In the genomic region with DNA sequence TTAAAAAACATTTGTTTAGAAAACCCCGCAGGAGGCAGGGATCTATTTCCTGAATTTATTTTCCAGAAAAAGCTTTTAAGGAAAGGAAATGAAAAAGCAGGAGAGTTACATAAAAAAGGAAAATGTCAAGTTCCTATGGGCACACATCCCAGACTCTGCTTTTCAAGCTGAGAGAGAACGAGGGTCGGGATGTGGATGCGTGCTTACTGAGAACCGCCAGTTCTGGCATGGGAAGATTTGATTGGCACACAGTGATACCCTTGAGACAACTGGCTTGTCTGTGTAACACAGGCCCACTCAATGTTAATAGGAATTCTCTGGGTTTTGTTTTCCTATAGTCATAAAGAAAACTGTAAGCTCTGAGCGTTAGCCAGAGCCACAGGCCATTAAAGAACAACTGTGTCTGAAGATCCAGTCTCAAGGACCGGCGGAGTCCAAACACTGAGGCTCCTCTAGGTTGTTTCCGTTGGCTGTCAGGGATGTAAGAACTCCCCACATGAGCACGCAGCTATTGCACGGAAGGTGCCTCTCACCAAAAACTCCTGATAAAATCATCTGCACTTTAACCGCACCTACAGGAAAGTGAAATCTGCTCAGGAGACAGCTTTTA, we compare ENCODE assay signal across 14 mouse cellular contexts. TPM values are rescaled to one million over a fixed set of nuclear protein-coding genes. Genes with fewer than 3 reads are reported as not detected.
A peak's percentile ranks its signal among the peaks of the same experiment; 100 is the strongest.
DNase-seq lines count a peak whose midpoint lies in the region; ATAC-seq and TF ChIP-seq lines count a peak whose summit lies in the region.
"Had no signal": no experiment of that assay in that cellular context is flagged by ENCODE, and none has a peak within 500 bp of the region (broad histone marks: within the 10 kb centered on the region; RNA-seq: fewer than 3 reads in every experiment).

No protein-coding gene starts in this region.

- ATAC-seq in hindbrain, embryonic 15.5 days (ENCODE audit: low FRiP score, low read depth), result no peak
- no peak for ATAC-seq in hindbrain, embryonic 11.5 days (ENCODE audit: low FRiP score)
- peak; percentile 55; the same call in 1 of the 2 replicates for ATAC-seq in lung, embryonic 16.5 days (ENCODE audit: low read depth)
- no peak for ATAC-seq in intestine, embryonic 15.5 days
- ATAC-seq in stomach, embryonic 15.5 days (ENCODE audit: insufficient read depth, low FRiP score, low read depth), result no peak
- ATAC-seq: liver, postnatal 0 days had no signal

- no peak overlapping the region for H3K4me3 ChIP-seq in hindbrain, embryonic 15.5 days
- H3K4me3 ChIP-seq in hindbrain, embryonic 11.5 days (ENCODE audit: low read depth, low read length), result no peak overlapping the region
- H3K4me3 ChIP-seq in lung, embryonic 16.5 days (ENCODE audit: low read length), result no peak overlapping the region
- H3K4me3 ChIP-seq in lung, adult 2 months (replicated peaks; ENCODE audit: extremely low read depth, low read depth, low read length), result no peak overlapping the region
- no peak overlapping the region for H3K4me3 ChIP-seq in intestine, embryonic 15.5 days (replicated peaks)
- no peak overlapping the region for H3K4me3 ChIP-seq in stomach, embryonic 15.5 days (replicated peaks)
- H3K4me3 ChIP-seq in heart, embryonic 10.5 days, result no peak overlapping the region
- H3K4me3 ChIP-seq: embryonic facial prominence, embryonic 12.5 days; heart, embryonic 13.5 days had no signal

- no peaks in the 10 kb centered on the region for H3K27me3 ChIP-seq in hindbrain, embryonic 15.5 days
- no peaks in the 10 kb centered on the region for H3K27me3 ChIP-seq in hindbrain, embryonic 11.5 days (ENCODE audit: control insufficient read depth, insufficient read depth, low read length)
- no peaks in the 10 kb centered on the region for H3K27me3 ChIP-seq in lung, embryonic 16.5 days (ENCODE audit: control insufficient read depth, insufficient read depth, low read depth, low read length)
- H3K27me3 ChIP-seq in intestine, embryonic 15.5 days (replicated peaks), result no peaks in the 10 kb centered on the region
- H3K27me3 ChIP-seq in stomach, embryonic 15.5 days (replicated peaks), result no peaks in the 10 kb centered on the region
- H3K27me3 ChIP-seq in heart, embryonic 10.5 days (ENCODE audit: insufficient read depth, poor library complexity, severe bottlenecking), result 0 out of 2 replicates have a peak, but pooled peaks cover 12% of the 10 kb centered on the region
- H3K27me3 ChIP-seq: embryonic facial prominence, embryonic 12.5 days; heart, embryonic 13.5 days had no signal

- 49% methylated on average over 12 of the region's 12 CpGs for WGBS in hindbrain, embryonic 15.5 days
- 77% methylated on average over 12 of the region's 12 CpGs for WGBS in hindbrain, embryonic 11.5 days
- WGBS in lung, embryonic 16.5 days, result 43% methylated on average over 12 of the region's 12 CpGs
- WGBS in lung, adult 2 months, result 50% methylated on average over 12 of the region's 12 CpGs
- 46% methylated on average over 12 of the region's 12 CpGs for WGBS in intestine, embryonic 15.5 days
- WGBS in stomach, embryonic 15.5 days, result 53% methylated on average over 12 of the region's 12 CpGs
- WGBS in heart, embryonic 10.5 days, result 79% methylated on average over 12 of the region's 12 CpGs

- H3K36me3 ChIP-seq in hindbrain, embryonic 15.5 days, result no peaks in the 10 kb centered on the region
- H3K36me3 ChIP-seq in hindbrain, embryonic 11.5 days (ENCODE audit: control insufficient read depth, insufficient read depth, low read length), result no peaks in the 10 kb centered on the region
- H3K36me3 ChIP-seq in lung, embryonic 16.5 days (ENCODE audit: control insufficient read depth, insufficient read depth, low read length), result no peaks in the 10 kb centered on the region
- H3K36me3 ChIP-seq in intestine, embryonic 15.5 days, result no peaks in the 10 kb centered on the region
- no peaks in the 10 kb centered on the region for H3K36me3 ChIP-seq in stomach, embryonic 15.5 days
- no peaks in the 10 kb centered on the region for H3K36me3 ChIP-seq in heart, embryonic 10.5 days
- H3K36me3 ChIP-seq: embryonic facial prominence, embryonic 12.5 days; heart, embryonic 13.5 days had no signal

- DNase-seq in hindbrain, embryonic 11.5 days (ENCODE audit: low spot score), result no peak
- no peak for DNase-seq in lung, adult 2 months
- no peak for DNase-seq in heart, embryonic 10.5 days (ENCODE audit: low spot score)
- DNase-seq: adrenal gland, postnatal 25 days; cerebellum, adult 8-10 months; kidney, adult 8-10 months; liver, postnatal 0 days; thymus, postnatal 36 days had no signal

- H3K9ac ChIP-seq in hindbrain, embryonic 15.5 days, result no peak overlapping the region
- H3K9ac ChIP-seq in hindbrain, embryonic 11.5 days (ENCODE audit: low read depth, low read length), result no peak overlapping the region
- H3K9ac ChIP-seq in lung, embryonic 16.5 days (ENCODE audit: low read length), result no peak overlapping the region
- H3K9ac ChIP-seq in intestine, embryonic 15.5 days, result no peak overlapping the region
- no peak overlapping the region for H3K9ac ChIP-seq in stomach, embryonic 15.5 days
- H3K9ac ChIP-seq: embryonic facial prominence, embryonic 12.5 days; heart, embryonic 13.5 days; liver, postnatal 0 days had no signal

- no peaks in the 10 kb centered on the region for H3K9me3 ChIP-seq in hindbrain, embryonic 15.5 days
- H3K9me3 ChIP-seq in hindbrain, embryonic 11.5 days (ENCODE audit: control insufficient read depth, low read length), result no peaks in the 10 kb centered on the region
- no peaks in the 10 kb centered on the region for H3K9me3 ChIP-seq in lung, embryonic 16.5 days (ENCODE audit: control insufficient read depth, low read length)
- no peaks in the 10 kb centered on the region for H3K9me3 ChIP-seq in intestine, embryonic 15.5 days
- H3K9me3 ChIP-seq in stomach, embryonic 15.5 days, result no peaks in the 10 kb centered on the region
- no peaks in the 10 kb centered on the region for H3K9me3 ChIP-seq in heart, embryonic 10.5 days
- H3K9me3 ChIP-seq: embryonic facial prominence, embryonic 12.5 days; heart, embryonic 13.5 days had no signal

- peak overlapping the region; percentile 21; the same call in 1 of the 2 replicates for H3K27ac ChIP-seq in hindbrain, embryonic 15.5 days (replicated peaks)
- no peak overlapping the region for H3K27ac ChIP-seq in hindbrain, embryonic 11.5 days (ENCODE audit: low read depth, low read length)
- H3K27ac ChIP-seq in lung, embryonic 16.5 days (ENCODE audit: low read length), result peak overlapping the region; percentile 71
- 0 out of 2 replicates have a peak overlapping the region, but pooled peaks have one; percentile 13 for H3K27ac ChIP-seq in intestine, embryonic 15.5 days
- H3K27ac ChIP-seq in stomach, embryonic 15.5 days, result peak overlapping the region; percentile 54; the same call in 1 of the 2 replicates
- H3K27ac ChIP-seq in heart, embryonic 10.5 days, result no peak overlapping the region
- H3K27ac ChIP-seq: embryonic facial prominence, embryonic 12.5 days; heart, embryonic 13.5 days had no signal

- no peak for TF ChIP-seq CTCF in lung, adult 2 months (IDR thresholded peaks at IDR 0.05; ENCODE audit: insufficient read depth, low read length)

- no peak for TF ChIP-seq POLR2A in lung, adult 2 months (IDR thresholded peaks at IDR 0.05; ENCODE audit: borderline replicate concordance, extremely low read depth, low read depth, low read length)

- peaks cover 30% of the 10 kb centered on the region for H3K4me1 ChIP-seq in hindbrain, embryonic 15.5 days (replicated peaks)
- no peaks in the 10 kb centered on the region for H3K4me1 ChIP-seq in hindbrain, embryonic 11.5 days (replicated peaks; ENCODE audit: control insufficient read depth, insufficient read depth, low read length)
- H3K4me1 ChIP-seq in lung, embryonic 16.5 days (replicated peaks; ENCODE audit: control insufficient read depth, insufficient read depth, low read length), result peaks cover 16% of the 10 kb centered on the region
- no peaks in the 10 kb centered on the region for H3K4me1 ChIP-seq in lung, adult 2 months (ENCODE audit: control insufficient read depth, insufficient read depth, low read length)
- 0 out of 2 replicates have a peak, but pooled peaks cover 16% of the 10 kb centered on the region for H3K4me1 ChIP-seq in intestine, embryonic 15.5 days (replicated peaks)
- peaks cover 21% of the 10 kb centered on the region for H3K4me1 ChIP-seq in stomach, embryonic 15.5 days
- peaks cover 6% of the 10 kb centered on the region for H3K4me1 ChIP-seq in heart, embryonic 10.5 days

- no peak overlapping the region for H3K4me2 ChIP-seq in hindbrain, embryonic 15.5 days
- H3K4me2 ChIP-seq in hindbrain, embryonic 11.5 days (replicated peaks; ENCODE audit: low read depth, low read length), result no peak overlapping the region
- no peak overlapping the region for H3K4me2 ChIP-seq in lung, embryonic 16.5 days (ENCODE audit: low read depth, low read length)
- no peak overlapping the region for H3K4me2 ChIP-seq in intestine, embryonic 15.5 days (replicated peaks)
- no peak overlapping the region for H3K4me2 ChIP-seq in stomach, embryonic 15.5 days
- H3K4me2 ChIP-seq: embryonic facial prominence, embryonic 12.5 days; heart, embryonic 13.5 days had no signal

RNA-seq across cellular contexts. Expression of a gene that starts 44.3 kb away (rescaled TPM):
- polyA plus RNA-seq in hindbrain, embryonic 15.5 days (2015; fragmentation: Nextera tagmentation; extraction: Ambion mirVana), result 50.6 and 55.5 TPM in 2 replicates
- 47.6 and 48.8 TPM in 2 replicates for polyA plus RNA-seq in hindbrain, embryonic 11.5 days (2014; fragmentation: Nextera tagmentation; extraction: Ambion mirVana)
- polyA plus RNA-seq in lung, embryonic 16.5 days (2015; fragmentation: Nextera tagmentation; extraction: Ambion mirVana), result 44.6 and 48.7 TPM in 2 replicates
- 33.1 and 34.0 TPM in 2 replicates for polyA plus RNA-seq in lung, adult 2 months (2012; rRNA removed)
- polyA plus RNA-seq in intestine, embryonic 15.5 days (2015; fragmentation: Nextera tagmentation; extraction: Ambion mirVana), result 49.2 and 49.8 TPM in 2 replicates
- polyA plus RNA-seq in stomach, embryonic 15.5 days (2015; fragmentation: Nextera tagmentation; extraction: Ambion mirVana), result 41.2 and 46.2 TPM in 2 replicates
- 34.1 and 46.5 TPM in 2 replicates for polyA plus RNA-seq in heart, embryonic 10.5 days (2016; fragmentation: Nextera tagmentation; extraction: Ambion mirVana)

RNA-seq across cellular contexts. Expression of a gene that starts 44.6 kb away (rescaled TPM):
- 186 and 197 TPM in 2 replicates for polyA plus RNA-seq in hindbrain, embryonic 15.5 days (2015; fragmentation: Nextera tagmentation; extraction: Ambion mirVana)
- polyA plus RNA-seq in hindbrain, embryonic 11.5 days (2014; fragmentation: Nextera tagmentation; extraction: Ambion mirVana), result 268 and 286 TPM in 2 replicates
- 127 and 132 TPM in 2 replicates for polyA plus RNA-seq in lung, embryonic 16.5 days (2015; fragmentation: Nextera tagmentation; extraction: Ambion mirVana)
- 54.2 and 74.0 TPM in 2 replicates for polyA plus RNA-seq in lung, adult 2 months (2012; rRNA removed)
- polyA plus RNA-seq in intestine, embryonic 15.5 days (2015; fragmentation: Nextera tagmentation; extraction: Ambion mirVana), result 128 and 132 TPM in 2 replicates
- 136 and 149 TPM in 2 replicates for polyA plus RNA-seq in stomach, embryonic 15.5 days (2015; fragmentation: Nextera tagmentation; extraction: Ambion mirVana)
- polyA plus RNA-seq in heart, embryonic 10.5 days (2016; fragmentation: Nextera tagmentation; extraction: Ambion mirVana), result 116 and 157 TPM in 2 replicates

Comparison
In these comparisons a context has a peak if more than half of its experiments do, and no peak if none do; other contexts are left out.
1. H3K27ac ChIP-seq: peak in hindbrain, embryonic 15.5 days (single experiment), lung, embryonic 16.5 days (single experiment), intestine, embryonic 15.5 days (single experiment) and stomach, embryonic 15.5 days (single experiment); none in hindbrain, embryonic 11.5 days (single experiment) and heart, embryonic 10.5 days (single experiment).